Mouse (Mus musculus) liver, adult 2 months (tissue): ENCODE results near the gene Cntn5. TPM values are rescaled to one million over a fixed set of nuclear protein-coding genes. Genes with fewer than 3 reads are reported as not detected.

Source experiments
- DNase-seq: peaks from one replicate; pipeline ENCODE4 v3.0.0-alpha.2; 2011; ENCODE audit warnings: low read depth, low spot score; ENCODE audit errors: extremely low read depth
- H3K27ac ChIP-seq: fragments of 200-500 bp; replicated peaks from 2 replicates; pipeline ENCODE4 v1.5.1; 2012; ENCODE audit warnings: low read depth, mild to moderate bottlenecking, control low read depth, inconsistent platforms, low read length; ENCODE audit not compliant: insufficient read depth
- H3K27me3 ChIP-seq: fragments of 200-500 bp; 2 replicates; pipeline ENCODE4 v1.6.1; 2012; ENCODE audit warnings: mild to moderate bottlenecking, moderate library complexity, low read length, inconsistent platforms; ENCODE audit not compliant: control insufficient read depth, insufficient read depth
- H3K36me3 ChIP-seq: fragments of 200-500 bp; 2 replicates; pipeline ENCODE4 v1.6.1; 2012; ENCODE audit warnings: low read length, inconsistent platforms; ENCODE audit not compliant: control insufficient read depth, insufficient read depth
- H3K4me1 ChIP-seq: fragments of 200-500 bp; 2 replicates; pipeline ENCODE4 v1.6.1; 2011; ENCODE audit warnings: low read length; ENCODE audit not compliant: control insufficient read depth, insufficient read depth
- H3K4me3 ChIP-seq: fragments of 200-500 bp; 2 replicates; pipeline ENCODE4 v1.5.1; 2011; ENCODE audit warnings: low read depth, mild to moderate bottlenecking, control low read depth, low read length, moderate library complexity; ENCODE audit not compliant: insufficient read depth
- H3K79me2 ChIP-seq: fragments of 200-500 bp; 2 replicates; pipeline ENCODE4 v1.6.1; 2012; ENCODE audit warnings: inconsistent platforms, mild to moderate bottlenecking, low read length, moderate library complexity; ENCODE audit not compliant: control insufficient read depth, insufficient read depth
- H3K9ac ChIP-seq: fragments of 200-500 bp; 2 replicates; pipeline ENCODE4 v1.6.1; 2012; ENCODE audit warnings: low read depth, mild to moderate bottlenecking, control low read depth, inconsistent platforms, low read length
- CTCF ChIP-seq: fragments of 200-500 bp; IDR thresholded peaks from 2 replicates; pipeline ENCODE4 v1.5.1; 2011; ENCODE audit warnings: low read depth, low read length, control low read depth
- POLR2A ChIP-seq: fragments of 200-500 bp; IDR thresholded peaks from 2 replicates; pipeline ENCODE4 v1.6.1; 2011; ENCODE audit warnings: low read length, control low read depth; ENCODE audit not compliant: insufficient read depth; ENCODE audit errors: extremely low read depth
- WGBS: fragments of 180-500 bp; shearing (Covaris S2); methylation state at CpG from one replicate; pipeline ENCODE4 v1.1.7; 2018; 5-methylcytosine and 5-hydroxymethylcytosine counted together
- polyA plus RNA-seq: library from polyadenylated mRNA; depleted of rRNA; stranded (reverse); fragments of >200 nt; gene quantifications from 2 replicates; pipeline ENCODE4 v1.2.3, GENCODE M21; 2012
- total RNA-seq: library from RNA; depleted of rRNA; stranded (reverse); fragments of >200 nt; gene quantifications from 2 replicates; pipeline ENCODE4 v1.2.3, GENCODE M21; 2014

Gene Cntn5
- total and polyA plus RNA-seq, 2 experiments = not detected

DNA sequence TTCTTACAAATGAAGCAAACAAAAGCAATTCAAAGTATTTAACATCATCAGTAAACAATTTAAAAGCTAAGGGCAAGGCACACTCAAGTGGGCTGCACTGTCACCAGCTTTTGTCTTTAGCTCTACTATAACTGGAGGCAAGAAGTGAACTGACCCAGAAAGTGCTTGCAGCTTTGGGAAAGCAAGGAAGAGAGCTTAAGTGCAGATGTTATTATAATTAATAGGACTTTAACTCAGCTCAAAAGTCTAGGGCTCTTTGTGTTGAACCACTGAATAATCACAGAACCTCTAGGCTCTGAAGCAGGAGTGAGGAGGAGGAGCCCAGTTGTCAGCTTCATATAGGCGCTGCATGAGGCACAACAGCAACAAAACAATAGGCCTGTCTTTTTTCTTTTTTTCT, 1049.8 kb downstream of the Cntn5 start:
- H3K4me3 ChIP-seq = no peak overlapping the region
- H3K4me1 ChIP-seq = no peaks in the 10 kb centered on the region
- no peaks in the 10 kb centered on the region for H3K27me3 ChIP-seq
- H3K79me2 ChIP-seq = no peaks in the 10 kb centered on the region
- no peak overlapping the region for H3K27ac ChIP-seq
- no peak for DNase-seq
- H3K9ac ChIP-seq = no peak overlapping the region
- H3K36me3 ChIP-seq = no peaks in the 10 kb centered on the region
- 82% methylated on average over 1 of the region's 1 CpGs for WGBS
- TF ChIP-seq POLR2A = no peak
- TF ChIP-seq CTCF = no peak

DNA sequence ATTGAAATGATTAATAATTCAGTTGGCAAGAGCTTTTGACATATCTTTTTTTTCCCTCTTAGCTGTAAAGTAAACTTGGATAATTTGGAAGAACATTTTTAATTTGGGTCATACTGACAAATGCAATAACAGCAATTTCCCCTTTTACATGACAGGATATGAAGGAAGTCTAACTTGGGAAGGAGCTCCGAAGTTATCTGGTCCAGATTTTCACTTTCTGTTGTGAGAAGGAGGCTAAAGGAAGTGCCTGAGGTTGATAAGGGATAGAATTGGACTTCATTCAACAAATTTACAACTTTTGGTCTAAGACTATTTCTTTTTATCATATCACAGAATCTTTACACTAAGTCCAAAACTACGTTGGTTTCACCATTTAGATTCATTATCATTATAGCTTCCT, 1074.3 kb downstream of the Cntn5 start:
- no peaks in the 10 kb centered on the region for H3K27me3 ChIP-seq
- no peak overlapping the region for H3K4me3 ChIP-seq
- no peaks in the 10 kb centered on the region for H3K4me1 ChIP-seq
- 40% methylated on average over 2 of the region's 2 CpGs for WGBS
- no peak for TF ChIP-seq POLR2A
- no peak for TF ChIP-seq CTCF
- DNase-seq = no peak
- H3K27ac ChIP-seq = no peak overlapping the region
- H3K9ac ChIP-seq = no peak overlapping the region
- no peaks in the 10 kb centered on the region for H3K79me2 ChIP-seq
- H3K36me3 ChIP-seq = no peaks in the 10 kb centered on the region

DNA sequence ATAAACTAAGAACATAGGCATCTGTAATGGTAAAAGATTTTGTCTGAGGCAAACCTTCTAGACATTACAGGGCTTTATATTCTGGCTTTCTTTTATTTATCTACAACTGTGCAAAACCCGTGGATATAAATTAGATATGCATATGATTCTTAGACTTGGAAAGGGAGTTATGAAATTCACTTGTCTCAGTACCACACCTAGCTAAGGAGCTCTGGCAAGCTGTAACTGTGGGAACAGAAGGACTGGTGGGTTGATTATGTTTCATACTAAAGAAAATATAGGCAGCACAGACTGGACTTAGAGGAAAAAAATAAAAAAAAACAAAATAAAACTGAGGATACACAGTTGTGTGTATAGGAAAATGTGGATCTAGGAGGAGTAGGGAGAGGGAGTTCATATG, 1084.6 kb downstream of the Cntn5 start:
- H3K27ac ChIP-seq = no peak overlapping the region
- H3K4me3 ChIP-seq = no peak overlapping the region
- no peaks in the 10 kb centered on the region for H3K4me1 ChIP-seq
- H3K27me3 ChIP-seq = no peaks in the 10 kb centered on the region
- DNase-seq = no peak
- WGBS = 74% methylated on average over 1 of the region's 1 CpGs
- H3K36me3 ChIP-seq = no peaks in the 10 kb centered on the region
- TF ChIP-seq POLR2A (no peak), CTCF (no peak)
- no peaks in the 10 kb centered on the region for H3K79me2 ChIP-seq
- no peak overlapping the region for H3K9ac ChIP-seq

DNA sequence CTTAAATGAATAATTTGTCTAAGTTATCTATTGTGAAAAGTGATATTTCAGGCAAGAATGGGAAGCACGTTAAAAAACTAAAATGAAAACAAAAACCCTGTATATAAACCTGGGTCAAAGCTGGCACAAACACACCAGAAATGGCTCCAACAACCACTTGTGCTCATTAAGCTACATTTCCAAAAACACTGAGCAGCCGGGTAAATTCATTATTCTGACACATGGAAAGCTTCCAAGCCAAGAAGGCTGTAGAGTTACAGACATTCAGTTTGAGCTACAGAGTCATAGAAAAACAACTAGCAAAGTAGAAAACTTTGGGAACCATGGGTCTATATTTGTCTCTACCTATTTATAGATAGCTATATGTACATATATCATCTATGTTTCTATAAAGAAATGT, 1087.1 kb downstream of the Cntn5 start:
- no peaks in the 10 kb centered on the region for H3K36me3 ChIP-seq
- no peak overlapping the region for H3K4me3 ChIP-seq
- no peak overlapping the region for H3K9ac ChIP-seq
- H3K4me1 ChIP-seq = no peaks in the 10 kb centered on the region
- no peak for DNase-seq
- no peaks in the 10 kb centered on the region for H3K27me3 ChIP-seq
- H3K27ac ChIP-seq = no peak overlapping the region
- TF ChIP-seq CTCF (no peak), POLR2A (no peak)
- H3K79me2 ChIP-seq = no peaks in the 10 kb centered on the region
- WGBS = 73% methylated on average over 2 of the region's 2 CpGs

DNA sequence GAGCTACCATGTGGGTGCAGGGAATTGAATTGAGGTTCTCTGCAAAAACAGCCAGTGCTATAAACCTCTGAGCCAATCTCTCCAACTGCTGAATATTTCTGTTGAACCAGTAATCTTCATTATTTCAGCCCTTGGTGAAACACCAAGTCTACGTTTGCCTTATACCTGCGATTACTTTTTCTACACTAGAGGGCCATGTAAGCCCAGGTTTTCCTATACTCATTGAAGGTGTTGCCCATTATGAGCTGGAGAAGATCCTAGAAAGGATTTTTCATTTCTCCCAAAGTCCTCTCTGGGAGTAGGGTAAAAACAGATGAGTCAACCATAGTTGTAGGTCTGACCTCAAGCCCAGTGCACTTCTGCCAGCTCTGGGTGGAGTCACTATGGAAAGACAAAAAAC, 1105.0 kb downstream of the Cntn5 start:
- H3K36me3 ChIP-seq = no peaks in the 10 kb centered on the region
- no peak overlapping the region for H3K27ac ChIP-seq
- H3K79me2 ChIP-seq = no peaks in the 10 kb centered on the region
- no peaks in the 10 kb centered on the region for H3K4me1 ChIP-seq
- no peaks in the 10 kb centered on the region for H3K27me3 ChIP-seq
- no peak for DNase-seq
- no peak for TF ChIP-seq POLR2A
- TF ChIP-seq CTCF = no peak
- 60% methylated on average over 2 of the region's 2 CpGs for WGBS
- H3K4me3 ChIP-seq = no peak overlapping the region
- H3K9ac ChIP-seq = no peak overlapping the region

DNA sequence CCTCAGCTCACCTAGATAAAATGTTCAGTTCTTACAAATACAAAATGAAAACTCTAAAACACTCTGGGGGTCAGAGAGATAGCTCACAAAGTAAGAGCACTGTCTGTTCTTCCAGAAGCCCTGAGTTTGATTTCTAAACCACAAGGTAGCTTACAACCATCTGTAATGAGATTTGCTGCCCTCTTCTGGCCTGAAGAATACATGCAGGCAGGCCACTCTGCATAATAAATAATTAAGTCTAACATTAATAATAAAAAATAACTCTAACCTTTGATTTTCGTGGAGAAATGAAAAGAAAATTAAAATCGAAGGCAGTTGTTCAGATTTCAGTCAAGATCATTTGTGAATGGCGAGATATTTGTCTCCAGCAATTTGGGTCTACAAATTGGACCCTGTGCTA, 1120.9 kb downstream of the Cntn5 start:
- Histone ChIP-seq H3K27me3 (no peaks in the 10 kb centered on the region; the same call in 1 of the 2 replicates), H3K4me1 (no peaks in the 10 kb centered on the region), H3K79me2 (no peaks in the 10 kb centered on the region), H3K36me3 (no peaks in the 10 kb centered on the region), H3K4me3 (no peak overlapping the region), H3K9ac (no peak overlapping the region), H3K27ac (no peak overlapping the region)
- DNase-seq = peak; percentile 4
- WGBS = 41% methylated on average over 3 of the region's 3 CpGs
- TF ChIP-seq CTCF (no peak), POLR2A (no peak)
